Mouse (Mus musculus): Measurements from ENCODE around the gene Dlgap1. TPM values are rescaled to one million over a fixed set of nuclear protein-coding genes. Genes with fewer than 3 reads are reported as not detected.

Dlgap1 gene
- polyA plus RNA-seq, 1 experiment from 2014 or later = 0.52 TPM

DNA sequence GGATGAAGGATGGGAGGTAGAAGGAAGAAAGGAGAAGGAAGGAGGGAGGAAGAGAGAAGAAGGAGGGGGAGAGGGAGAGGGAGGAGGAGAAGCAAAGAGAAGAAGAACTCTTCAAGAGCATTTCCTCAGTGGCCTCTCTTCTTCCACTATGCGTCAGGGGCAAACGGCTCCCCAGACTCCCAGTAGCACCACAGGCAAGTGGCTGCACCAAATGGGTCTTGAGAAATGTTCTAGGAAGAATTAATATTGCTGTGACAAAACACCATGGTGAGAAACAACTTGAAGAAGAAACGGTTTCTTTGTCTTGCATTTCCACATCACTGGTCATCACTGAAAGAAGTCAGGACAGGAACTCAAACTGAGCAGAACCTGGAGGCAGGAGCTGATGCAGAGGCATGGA is 766.5 kb downstream of the Dlgap1 start:
- no peak overlapping the region for H3K27ac ChIP-seq (ENCODE audit: poor library complexity, severe bottlenecking)
- H3K4me3 ChIP-seq = no peak overlapping the region
- WGBS = 79% methylated on average over 3 of the region's 3 CpGs
- no peaks in the 10 kb centered on the region for H3K27me3 ChIP-seq (replicated peaks)
- no peak for ATAC-seq (ENCODE audit: insufficient number of reproducible peaks, low FRiP score)
- H3K4me1 ChIP-seq (replicated peaks) = peaks cover 17% of the 10 kb centered on the region
- no peak overlapping the region for H3K9ac ChIP-seq
- H3K9me3 ChIP-seq (replicated peaks) = no peaks in the 10 kb centered on the region
- no peak overlapping the region for H3K4me2 ChIP-seq
- no peaks in the 10 kb centered on the region for H3K36me3 ChIP-seq

DNA sequence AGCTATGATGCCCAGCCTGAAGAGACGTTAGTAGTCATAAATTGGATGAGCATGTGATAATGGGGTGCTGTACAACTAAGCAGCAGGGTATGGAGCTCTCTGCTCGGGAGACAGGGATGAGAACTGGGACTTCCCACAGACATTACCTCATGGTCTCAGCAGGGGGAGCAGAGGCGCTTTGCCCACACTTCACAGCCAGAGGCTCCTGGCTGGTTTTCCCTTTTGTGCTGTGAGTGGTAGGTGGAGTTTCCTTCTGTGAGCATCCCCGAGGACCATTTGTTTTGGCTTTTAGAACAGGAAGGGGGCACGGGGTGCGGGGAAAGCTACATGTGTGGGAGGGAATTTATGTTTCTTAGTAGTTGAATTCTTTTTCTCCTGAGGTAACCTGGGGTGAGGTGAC is 768.6 kb downstream of the Dlgap1 start:
- 2% methylated on average over 6 of the region's 6 CpGs for WGBS

DNA sequence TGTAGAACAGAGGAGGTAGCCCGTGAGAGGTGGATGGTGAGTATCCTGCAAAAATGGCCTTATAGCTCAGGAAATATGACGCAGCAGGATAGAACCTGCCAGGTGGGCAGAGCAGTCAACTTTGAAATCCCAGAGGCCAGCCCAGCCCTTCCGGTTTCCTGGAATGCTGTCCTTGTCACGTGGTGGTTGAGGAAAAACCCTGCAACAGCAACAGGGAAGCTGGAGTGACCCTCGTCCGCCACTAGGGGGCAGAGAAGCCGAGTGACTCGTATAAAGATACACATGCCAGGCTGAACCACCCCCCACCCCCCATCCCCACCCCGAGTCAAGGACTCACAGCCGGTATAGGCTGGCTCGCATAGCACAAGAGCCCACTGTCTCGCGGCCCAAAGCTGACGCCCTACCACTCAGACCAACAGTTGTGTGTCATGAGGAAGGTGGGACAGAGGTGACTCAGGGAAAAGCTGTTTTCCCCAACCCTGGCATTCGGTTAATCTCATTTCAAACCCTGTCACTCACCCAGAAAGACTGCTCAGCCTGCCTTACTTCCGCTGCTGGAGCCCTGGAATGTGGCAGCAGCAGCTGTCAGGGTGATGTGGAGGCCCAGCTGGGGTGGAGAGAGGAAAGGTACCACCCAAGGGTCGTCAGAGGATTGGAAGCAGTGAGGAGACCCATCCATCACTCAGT is 769.4 kb downstream of the Dlgap1 start:
- Histone ChIP-seq H3K4me3 (peak overlapping the region; percentile 38), H3K4me2 (peak overlapping the region; percentile 70), H3K27me3 (replicated peaks) (no peaks in the 10 kb centered on the region), H3K9me3 (replicated peaks) (no peaks in the 10 kb centered on the region), H3K4me1 (replicated peaks) (peaks cover 17% of the 10 kb centered on the region), H3K27ac (ENCODE audit: poor library complexity, severe bottlenecking) (peak overlapping the region; percentile 62), H3K9ac (peak overlapping the region; percentile 44; the same call in 1 of the 2 replicates), H3K36me3 (no peaks in the 10 kb centered on the region)
- WGBS = 1% methylated on average over 17 of the region's 17 CpGs
- peak; percentile 84 for ATAC-seq (ENCODE audit: insufficient number of reproducible peaks, low FRiP score)

More for the DNA sequence above, 768.6 kb downstream of the Dlgap1 start:
- Histone ChIP-seq H3K4me1 (replicated peaks) (peaks cover 17% of the 10 kb centered on the region), H3K36me3 (no peaks in the 10 kb centered on the region), H3K4me2 (peak overlapping the region; percentile 70), H3K27ac (ENCODE audit: poor library complexity, severe bottlenecking) (peak overlapping the region; percentile 62), H3K9me3 (replicated peaks) (no peaks in the 10 kb centered on the region), H3K4me3 (peak overlapping the region; percentile 38), H3K27me3 (replicated peaks) (no peaks in the 10 kb centered on the region), H3K9ac (no peak overlapping the region)
- ATAC-seq (ENCODE audit: insufficient number of reproducible peaks, low FRiP score) = peak; percentile 74

DNA sequence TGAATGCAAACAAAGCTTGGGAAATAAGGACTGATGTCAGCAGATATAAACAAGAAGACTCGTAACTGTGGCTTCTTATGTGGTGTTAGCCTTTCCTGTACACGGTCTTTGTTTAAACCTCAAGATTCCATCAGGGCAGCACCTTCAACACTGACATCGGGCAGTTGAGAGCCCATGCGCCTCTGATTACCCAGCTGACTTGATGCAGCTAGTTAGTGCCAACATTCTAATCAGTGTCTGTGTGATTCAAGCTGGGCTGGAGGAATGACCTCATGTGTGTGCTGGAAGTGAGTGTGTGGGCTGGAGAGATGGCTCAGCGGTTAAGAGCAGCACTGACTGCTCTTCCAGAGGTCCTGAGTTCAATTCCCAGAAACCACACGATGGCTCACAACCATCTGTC is 770.5 kb downstream of the Dlgap1 start:
- H3K27ac ChIP-seq (ENCODE audit: poor library complexity, severe bottlenecking) = 0 out of 2 replicates have a peak overlapping the region, but pooled peaks have one; percentile 62

DNA sequence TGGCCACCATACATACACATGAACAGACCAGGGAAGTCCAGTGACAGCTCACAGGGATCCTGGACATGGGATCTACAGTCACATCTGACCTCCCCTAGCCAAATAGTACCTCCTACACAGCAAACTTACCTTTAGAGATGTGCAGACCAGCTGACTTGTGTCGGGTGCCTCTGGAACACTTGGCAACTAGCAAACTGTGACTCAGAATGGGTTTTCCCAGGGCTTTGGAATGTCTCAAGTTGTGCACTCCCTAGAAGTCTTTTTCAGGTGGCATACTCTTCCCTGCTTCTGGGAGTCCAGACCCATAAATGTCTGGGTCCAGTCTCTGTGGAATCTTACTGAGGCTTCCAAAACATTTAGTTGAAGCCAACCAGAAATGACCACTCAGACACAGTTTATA is 772.8 kb downstream of the Dlgap1 start:
- no peak for ATAC-seq (ENCODE audit: insufficient number of reproducible peaks, low FRiP score)
- Histone ChIP-seq H3K4me2 (no peak overlapping the region), H3K9ac (no peak overlapping the region), H3K27ac (ENCODE audit: poor library complexity, severe bottlenecking) (no peak overlapping the region), H3K36me3 (no peaks in the 10 kb centered on the region), H3K4me3 (no peak overlapping the region), H3K9me3 (replicated peaks) (no peaks in the 10 kb centered on the region), H3K27me3 (replicated peaks) (no peaks in the 10 kb centered on the region), H3K4me1 (replicated peaks) (peaks cover 17% of the 10 kb centered on the region)
- WGBS = 81% methylated on average over 1 of the region's 1 CpGs

More for the DNA sequence above, 770.5 kb downstream of the Dlgap1 start:
- H3K4me1 ChIP-seq (replicated peaks) = peaks cover 17% of the 10 kb centered on the region
- no peak overlapping the region for H3K9ac ChIP-seq
- no peaks in the 10 kb centered on the region for H3K9me3 ChIP-seq (replicated peaks)
- ATAC-seq (ENCODE audit: insufficient number of reproducible peaks, low FRiP score) = no peak
- H3K4me3 ChIP-seq = no peak overlapping the region
- H3K4me2 ChIP-seq = no peak overlapping the region
- H3K27me3 ChIP-seq (replicated peaks) = no peaks in the 10 kb centered on the region
- H3K36me3 ChIP-seq = no peaks in the 10 kb centered on the region
- WGBS = 62% methylated on average over 6 of the region's 6 CpGs

DNA sequence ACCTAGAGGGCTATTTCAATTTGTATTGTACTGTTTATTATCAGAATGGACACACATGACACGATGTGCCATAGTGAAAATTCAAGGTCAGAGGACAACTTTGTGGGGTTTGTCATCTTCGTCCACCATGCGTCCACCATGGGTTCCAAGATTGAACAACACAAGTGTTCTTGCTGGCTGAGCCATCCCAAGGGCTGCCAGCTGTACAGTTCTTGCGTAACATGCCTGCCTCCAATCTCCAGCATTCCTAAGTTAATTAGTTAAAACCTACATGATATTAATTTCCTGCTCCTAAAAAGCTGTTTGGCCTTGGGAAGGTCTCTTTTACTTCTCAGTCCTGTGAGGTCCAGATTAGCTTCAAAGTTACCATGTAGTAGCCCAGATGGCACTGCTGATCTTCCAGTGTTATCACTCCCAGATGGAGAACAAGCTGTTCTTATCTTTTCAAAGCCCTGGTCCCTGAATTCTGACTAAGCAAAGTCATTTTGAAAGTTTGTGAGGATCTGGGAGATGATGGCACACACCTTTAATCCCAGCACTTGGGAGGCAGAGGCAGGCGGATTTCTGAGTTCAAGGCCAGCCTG is 775.8 kb downstream of the Dlgap1 start:
- Histone ChIP-seq H3K9ac (no peak overlapping the region), H3K27me3 (replicated peaks) (no peaks in the 10 kb centered on the region), H3K4me2 (no peak overlapping the region), H3K27ac (ENCODE audit: poor library complexity, severe bottlenecking) (no peak overlapping the region), H3K4me1 (replicated peaks) (peaks cover 14% of the 10 kb centered on the region), H3K9me3 (replicated peaks) (no peaks in the 10 kb centered on the region), H3K36me3 (no peaks in the 10 kb centered on the region), H3K4me3 (no peak overlapping the region)
- ATAC-seq (ENCODE audit: insufficient number of reproducible peaks, low FRiP score) = no peak
- WGBS = 86% methylated on average over 5 of the region's 5 CpGs

GRCm38 (mm10) chr17:70745385-70745784 is 776.5 kb downstream of the Dlgap1 start:
- Histone ChIP-seq H3K9me3 (replicated peaks) (no peaks in the 10 kb centered on the region), H3K4me3 (no peak overlapping the region), H3K9ac (no peak overlapping the region), H3K36me3 (no peaks in the 10 kb centered on the region), H3K27ac (ENCODE audit: poor library complexity, severe bottlenecking) (no peak overlapping the region), H3K27me3 (replicated peaks) (no peaks in the 10 kb centered on the region), H3K4me2 (no peak overlapping the region), H3K4me1 (replicated peaks) (peaks cover 14% of the 10 kb centered on the region)
- WGBS = 71% methylated on average over 6 of the region's 6 CpGs
- no peak for ATAC-seq (ENCODE audit: insufficient number of reproducible peaks, low FRiP score)

GRCm38 (mm10) chr17:70746379-70747079 is 777.7 kb downstream of the Dlgap1 start:
- Histone ChIP-seq H3K4me3 (no peak overlapping the region), H3K4me2 (no peak overlapping the region; the same call in 1 of the 2 replicates), H3K4me1 (replicated peaks) (peaks cover 18% of the 10 kb centered on the region), H3K9ac (no peak overlapping the region), H3K36me3 (no peaks in the 10 kb centered on the region), H3K27ac (ENCODE audit: poor library complexity, severe bottlenecking) (no peak overlapping the region), H3K27me3 (replicated peaks) (no peaks in the 10 kb centered on the region), H3K9me3 (replicated peaks) (no peaks in the 10 kb centered on the region)
- WGBS = 51% methylated on average over 9 of the region's 9 CpGs
- ATAC-seq (ENCODE audit: insufficient number of reproducible peaks, low FRiP score) = no peak

- no peak for ATAC-seq (ENCODE audit: insufficient number of reproducible peaks, low FRiP score)
- Histone ChIP-seq H3K4me1 (replicated peaks) (peaks cover 24% of the 10 kb centered on the region), H3K4me2 (peak overlapping the region; percentile 89), H3K27ac (ENCODE audit: poor library complexity, severe bottlenecking) (peak overlapping the region; percentile 78), H3K9me3 (replicated peaks) (no peaks in the 10 kb centered on the region), H3K9ac (peak overlapping the region; percentile 52), H3K27me3 (replicated peaks) (no peaks in the 10 kb centered on the region), H3K36me3 (no peaks in the 10 kb centered on the region), H3K4me3 (peak overlapping the region; percentile 47)
- under 1% methylated on average over 23 of the region's 23 CpGs for WGBS
Measured at GRCm38 (mm10) chr17:70747731-70748475, 779.0 kb downstream of the Dlgap1 start.

GRCm38 (mm10) chr17:70748476-70748830 is 779.6 kb downstream of the Dlgap1 start:
- ATAC-seq (ENCODE audit: insufficient number of reproducible peaks, low FRiP score) = no peak
- Histone ChIP-seq H3K27ac (ENCODE audit: poor library complexity, severe bottlenecking) (peak overlapping the region; percentile 78), H3K9me3 (replicated peaks) (no peaks in the 10 kb centered on the region), H3K9ac (peak overlapping the region; percentile 52; the same call in 1 of the 2 replicates), H3K36me3 (no peaks in the 10 kb centered on the region), H3K27me3 (replicated peaks) (no peaks in the 10 kb centered on the region), H3K4me1 (replicated peaks) (peaks cover 24% of the 10 kb centered on the region), H3K4me3 (peak overlapping the region; percentile 47), H3K4me2 (peak overlapping the region; percentile 89)
- 11% methylated on average over 10 of the region's 10 CpGs for WGBS

Data from heart, embryonic 12.5 days (tissue).